Mouse (Mus musculus) E14TG2a.4 (cell line): ENCODE results near the gene Akna.

Source experiments
- CTCF ChIP-seq: conservative IDR thresholded peaks from 2 replicates; pipeline ENCODE4 v1.5.1; 2014; ENCODE audit warnings: low read length
- NANOG ChIP-seq: IDR thresholded peaks from 2 replicates; pipeline ENCODE4 v1.6.1; 2014; ENCODE audit warnings: borderline replicate concordance, low read length, mixed read lengths
- POU5F1 ChIP-seq: IDR thresholded peaks from 2 replicates; pipeline ENCODE4 v1.6.1; 2014; ENCODE audit warnings: low read length, borderline replicate concordance

- peak; percentile 47 for TF ChIP-seq CTCF
- no peak for TF ChIP-seq POU5F1
- TF ChIP-seq NANOG, result no peak
Measured at GRCm38 (mm10) chr4:63417318-63417957, 14.3 kb upstream of the Akna start.
